Mouse (Mus musculus) neutrophil, adult 59 days (primary cell): ENCODE data around the gene Ccl1. TPM values are rescaled to one million over a fixed set of nuclear protein-coding genes. Genes with fewer than 3 reads are reported as not detected.

Experiments
- total RNA-seq, 2 experiments: library from RNA; stranded (reverse); gene quantifications; 1 replicate in 1 of 2; 2 replicates in 1 of 2; pipeline ENCODE4 v1.2.4; 2023

The Ccl1 gene
- not detected for total RNA-seq

GRCm38 (mm10) chr11:82305590-82305989, at the start of gene Ccl1:
Ccl1 (minus strand) TSS chr11:82305690.

Other genes starting within 250 kb of the Ccl1 start
- not detected for gene Ccl11, start 247.9 kb downstream of the Ccl1 start, total RNA-seq
- gene Ccl12, start 203.8 kb downstream of the Ccl1 start, total RNA-seq: not detected
- not detected for gene Ccl8, start 190.5 kb downstream of the Ccl1 start, total RNA-seq
- 1 to 10 TPM in 1 of 2 experiments, under 1 TPM in 1; 0.60 to 1.1 TPM for gene Tmem132e, start 83.2 kb upstream of the Ccl1 start, total RNA-seq